Mouse (Mus musculus): ENCODE data around the gene Stat5b. TPM values are rescaled to one million over a fixed set of nuclear protein-coding genes. Genes with fewer than 3 reads are reported as not detected.

Gene Stat5b
- total RNA-seq, 4 experiments from 2014 or later: 136 to 186 (median 155) TPM

GRCm38 (mm10) chr11:100770646-100771408 lies 79.7 kb downstream of the Stat5b start, which contains the start of gene Ghdc:
Gene Ghdc (minus strand): TSS chr11:100770957.
- DNase-seq (ENCODE audit: low spot score in 2 of 2): peak; percentile 73 to 82

GRCm38 (mm10) chr11:100769980-100770379 lies 80.5 kb downstream of the Stat5b start:
- DNase-seq (ENCODE audit: low spot score in 2 of 2): no peak

- no peak for DNase-seq (ENCODE audit: low spot score in 2 of 2)
Measured at GRCm38 (mm10) chr11:100767871-100768270, 82.7 kb downstream of the Stat5b start.

GRCm38 (mm10) chr11:100766726-100767125 lies 83.8 kb downstream of the Stat5b start:
- DNase-seq (ENCODE audit: low spot score in 2 of 2): no peak

GRCm38 (mm10) chr11:100762831-100763230 lies 87.7 kb downstream of the Stat5b start, which contains the start of gene Hcrt:
Gene Hcrt (minus strand): TSS chr11:100762931.
- no peak for DNase-seq (ENCODE audit: low spot score in 2 of 2)

GRCm38 (mm10) chr11:100761547-100762045 lies 88.9 kb downstream of the Stat5b start:
- DNase-seq (ENCODE audit: low spot score in 2 of 2): peak; percentile 78 to 85

GRCm38 (mm10) chr11:100759611-100760233 lies 90.8 kb downstream of the Stat5b start, which contains the start of gene Kcnh4:
Gene Kcnh4 (minus strand): TSS chr11:100759942.
- no peak for DNase-seq (ENCODE audit: low spot score in 2 of 2)

- DNase-seq (ENCODE audit: low spot score in 2 of 2): no peak
Measured at GRCm38 (mm10) chr11:100758707-100759610, 91.6 kb downstream of the Stat5b start.

GRCm38 (mm10) chr11:100757566-100757965 lies 93.0 kb downstream of the Stat5b start:
- DNase-seq (ENCODE audit: low spot score in 2 of 2): no peak

GRCm38 (mm10) chr11:100756476-100756875 lies 94.0 kb downstream of the Stat5b start:
- DNase-seq (ENCODE audit: low spot score in 2 of 2): no peak

GRCm38 (mm10) chr11:100754693-100755057 lies 95.8 kb downstream of the Stat5b start:
- no peak for DNase-seq (ENCODE audit: low spot score in 2 of 2)

GRCm38 (mm10) chr11:100754021-100754692 lies 96.4 kb downstream of the Stat5b start:
- DNase-seq (ENCODE audit: low spot score in 2 of 2): no peak

GRCm38 (mm10) chr11:100752294-100752693 lies 98.2 kb downstream of the Stat5b start:
- no peak for DNase-seq (ENCODE audit: low spot score in 2 of 2)

- DNase-seq (ENCODE audit: low spot score in 2 of 2): no peak
Measured at GRCm38 (mm10) chr11:100750127-100750526, 100.4 kb downstream of the Stat5b start.

GRCm38 (mm10) chr11:100749469-100749868 lies 101.1 kb downstream of the Stat5b start:
- DNase-seq (ENCODE audit: low spot score in 2 of 2): no peak

GRCm38 (mm10) chr11:100748620-100749019 lies 101.9 kb downstream of the Stat5b start:
- no peak for DNase-seq (ENCODE audit: low spot score in 2 of 2)

GRCm38 (mm10) chr11:100747114-100747513 lies 103.4 kb downstream of the Stat5b start:
- DNase-seq (ENCODE audit: low spot score in 2 of 2): no peak

- DNase-seq (ENCODE audit: low spot score in 2 of 2): no peak
Measured at GRCm38 (mm10) chr11:100746546-100746945, 104.0 kb downstream of the Stat5b start.

- no peak for DNase-seq (ENCODE audit: low spot score in 2 of 2)
Measured at GRCm38 (mm10) chr11:100745085-100745484, 105.4 kb downstream of the Stat5b start.

- peak; percentile 26 to 71 for DNase-seq (ENCODE audit: low spot score in 2 of 2)
Measured at GRCm38 (mm10) chr11:100741348-100741747, 109.2 kb downstream of the Stat5b start.

GRCm38 (mm10) chr11:100738749-100739148 lies 111.8 kb downstream of the Stat5b start:
- no peak for DNase-seq (ENCODE audit: low spot score in 2 of 2)
